Mouse (Mus musculus): ENCODE data around the gene Gm20219. TPM values are rescaled to one million over a fixed set of nuclear protein-coding genes. Genes with fewer than 3 reads are reported as not detected.

Gm20219 gene
- polyA plus RNA-seq, 1 experiment from 2014 or later: 1.1 TPM

DNA sequence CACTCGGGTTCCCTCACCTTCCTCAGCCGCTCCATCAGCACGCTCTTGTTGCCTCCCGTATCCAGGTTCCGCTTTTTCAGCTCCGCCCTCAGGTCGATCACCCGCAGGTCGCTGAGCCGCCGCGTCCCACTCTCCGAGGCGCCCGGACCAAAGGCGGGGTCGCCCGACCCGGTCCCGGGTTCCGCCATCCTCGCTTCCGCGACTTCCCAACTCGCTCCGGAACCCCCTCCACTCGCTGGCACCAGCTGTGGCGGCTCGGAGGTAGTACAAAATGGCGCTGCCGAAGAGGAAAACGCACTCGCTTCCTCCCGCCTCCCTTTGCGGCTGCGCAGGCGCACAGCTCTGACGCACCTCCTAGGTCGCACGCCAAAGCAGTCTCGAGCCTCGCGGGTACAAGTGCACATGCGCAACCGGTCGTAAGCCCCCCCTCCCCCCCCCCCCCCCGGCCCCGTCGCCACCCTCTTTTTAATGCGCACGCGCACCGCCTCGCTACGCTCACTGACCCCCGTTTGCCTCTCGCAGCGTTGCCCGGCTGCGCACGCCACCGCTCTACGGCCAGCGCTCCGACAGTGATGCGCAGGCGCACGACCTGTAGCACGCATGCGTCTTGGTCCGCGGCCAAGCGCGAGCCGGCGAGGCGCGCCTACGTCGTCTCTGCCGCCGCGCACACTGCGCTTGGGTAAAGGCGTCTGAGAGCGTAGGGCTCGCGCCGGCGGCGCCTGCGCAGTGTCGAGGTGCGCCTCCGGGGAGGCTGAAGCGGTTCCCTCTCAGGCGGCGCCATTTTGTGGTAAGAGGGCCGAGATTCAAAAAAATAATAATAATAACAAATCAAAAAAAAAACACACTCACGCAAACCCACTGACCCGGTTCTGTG lies 30.3 kb upstream of the Gm20219 start, which contains the start of the genes Safb2 and Safb:
Safb2 (minus strand) TSS at position 329 of the 874 bp plus-strand sequence.
Safb (plus strand) TSS at position 569 of the 874 bp plus-strand sequence.
- Histone ChIP-seq H3K4me2 (replicated peaks; ENCODE audit: low read depth, low read length) (peak within 1 kb of the TSS; percentile 69), H3K9ac (ENCODE audit: low read depth, low read length) (peak within 1 kb of the TSS; percentile 91), H3K27ac (ENCODE audit: low read depth, low read length) (peak within 1 kb of the TSS; percentile 94), H3K27me3 (ENCODE audit: control insufficient read depth, insufficient read depth, low read length) (no peaks in the 10 kb centered on the region), H3K36me3 (ENCODE audit: control insufficient read depth, insufficient read depth, low read length) (peaks cover 25% of the 10 kb centered on the region), H3K9me3 (ENCODE audit: control insufficient read depth, low read length) (no peaks in the 10 kb centered on the region), H3K4me3 (ENCODE audit: low read depth, low read length) (peak within 1 kb of the TSS; percentile 92), H3K4me1 (replicated peaks; ENCODE audit: control insufficient read depth, insufficient read depth, low read length) (peaks cover 16% of the 10 kb centered on the region)
- DNase-seq (ENCODE audit: low spot score): peak; percentile 99
- WGBS: under 1% methylated on average over 86 of the region's 101 CpGs
- ATAC-seq (ENCODE audit: low FRiP score): peak; percentile 96

DNA sequence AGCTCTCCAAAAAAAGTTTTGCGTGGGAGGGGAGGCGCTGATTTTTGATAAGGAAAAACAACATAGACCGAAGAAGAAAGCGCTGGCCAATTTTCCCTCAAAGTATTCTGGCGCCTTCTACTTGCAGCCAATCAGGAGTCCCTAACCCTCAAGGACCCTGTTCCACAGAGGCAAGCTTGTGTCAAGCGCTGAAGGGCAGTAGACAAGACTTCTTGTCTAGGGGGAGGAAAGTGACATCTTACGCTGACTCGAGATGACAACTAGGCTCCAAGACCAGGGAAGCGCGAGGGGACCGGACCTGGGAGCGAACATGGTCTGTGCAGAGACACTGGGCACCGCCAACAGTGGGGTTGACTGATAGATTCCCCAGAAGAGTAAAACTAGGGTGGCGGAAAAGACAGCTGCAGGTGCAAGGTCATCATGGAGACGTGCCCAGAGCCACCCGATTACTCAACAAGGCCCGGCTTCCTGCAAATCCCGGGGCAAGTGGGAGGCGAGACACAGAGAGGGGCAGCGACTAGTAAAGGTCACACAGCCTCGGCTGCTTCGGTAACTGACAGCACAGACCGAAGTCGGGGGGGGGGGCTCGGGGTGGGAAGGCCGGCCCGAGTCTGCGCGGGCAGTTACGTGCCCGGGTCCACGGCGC lies 29.5 kb upstream of the Gm20219 start:
- DNase-seq (ENCODE audit: low spot score): no peak
- peak overlapping the region; percentile 51 for H3K4me2 ChIP-seq (replicated peaks; ENCODE audit: low read depth, low read length)
- peak overlapping the region; percentile 92 for H3K4me3 ChIP-seq (ENCODE audit: low read depth, low read length)
- H3K27ac ChIP-seq (ENCODE audit: low read depth, low read length): peak overlapping the region; percentile 88
- H3K9ac ChIP-seq (ENCODE audit: low read depth, low read length): peak overlapping the region; percentile 82
- 4% methylated on average over 31 of the region's 33 CpGs for WGBS
- H3K4me1 ChIP-seq (replicated peaks; ENCODE audit: control insufficient read depth, insufficient read depth, low read length): peaks cover 16% of the 10 kb centered on the region
- H3K9me3 ChIP-seq (ENCODE audit: control insufficient read depth, low read length): no peaks in the 10 kb centered on the region
- no peak for ATAC-seq (ENCODE audit: low FRiP score)
- peaks cover 23% of the 10 kb centered on the region for H3K36me3 ChIP-seq (ENCODE audit: control insufficient read depth, insufficient read depth, low read length)
- H3K27me3 ChIP-seq (ENCODE audit: control insufficient read depth, insufficient read depth, low read length): no peaks in the 10 kb centered on the region

DNA sequence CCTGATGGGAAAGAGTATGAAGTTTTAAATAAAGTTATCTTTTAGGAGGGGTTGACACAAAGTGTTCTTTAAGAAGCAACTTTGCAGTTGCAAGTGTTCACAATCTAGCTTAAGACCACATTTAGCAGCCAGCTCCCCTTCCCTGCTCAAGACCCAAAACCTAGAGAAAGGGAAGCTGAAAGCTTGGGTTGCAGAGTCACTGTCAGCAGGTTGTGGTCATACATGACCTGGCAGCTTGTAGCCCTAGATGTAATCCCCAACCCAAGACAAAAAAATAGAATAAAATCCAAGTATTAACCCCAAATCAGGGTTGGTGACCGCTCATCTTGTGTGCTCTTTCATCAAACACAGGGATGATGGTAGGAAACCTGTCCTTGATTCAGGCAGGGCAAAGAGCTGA lies 28.9 kb upstream of the Gm20219 start:
- DNase-seq (ENCODE audit: low spot score) (no peak), ATAC-seq (ENCODE audit: low FRiP score) (no peak)
- Histone ChIP-seq H3K36me3 (ENCODE audit: control insufficient read depth, insufficient read depth, low read length) (peaks cover 25% of the 10 kb centered on the region), H3K4me3 (ENCODE audit: low read depth, low read length) (peak overlapping the region; percentile 92), H3K27me3 (ENCODE audit: control insufficient read depth, insufficient read depth, low read length) (no peaks in the 10 kb centered on the region), H3K9ac (ENCODE audit: low read depth, low read length) (peak overlapping the region; percentile 82; the same call in 1 of the 2 replicates), H3K4me2 (replicated peaks; ENCODE audit: low read depth, low read length) (peak overlapping the region; percentile 51), H3K9me3 (ENCODE audit: control insufficient read depth, low read length) (no peaks in the 10 kb centered on the region), H3K27ac (ENCODE audit: low read depth, low read length) (no peak overlapping the region), H3K4me1 (replicated peaks; ENCODE audit: control insufficient read depth, insufficient read depth, low read length) (peaks cover 16% of the 10 kb centered on the region)
- WGBS: 87% methylated on average over 1 of the region's 1 CpGs

DNA sequence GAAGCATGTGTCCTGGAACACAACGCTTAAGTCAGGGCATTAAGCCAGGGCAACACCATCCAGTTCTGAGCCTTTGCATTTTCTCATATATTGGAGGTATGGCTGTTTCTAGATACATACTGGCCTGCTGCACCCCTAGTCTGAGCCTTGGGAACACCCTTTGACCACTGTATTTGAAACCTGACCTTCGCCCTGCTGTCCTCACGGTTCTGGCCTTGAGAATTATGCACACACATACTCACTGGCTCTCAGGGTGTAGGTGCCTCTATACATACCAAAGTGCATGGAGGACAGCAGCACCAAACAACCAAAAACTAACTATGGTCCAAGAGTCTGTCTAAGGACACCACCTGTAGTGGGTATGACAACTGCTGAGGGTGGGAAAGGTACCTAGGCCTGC lies 18.8 kb upstream of the Gm20219 start:
- Histone ChIP-seq H3K27ac (ENCODE audit: low read depth, low read length) (no peak overlapping the region), H3K4me3 (ENCODE audit: low read depth, low read length) (no peak overlapping the region), H3K4me1 (replicated peaks; ENCODE audit: control insufficient read depth, insufficient read depth, low read length) (no peaks in the 10 kb centered on the region), H3K4me2 (replicated peaks; ENCODE audit: low read depth, low read length) (no peak overlapping the region), H3K27me3 (ENCODE audit: control insufficient read depth, insufficient read depth, low read length) (no peaks in the 10 kb centered on the region), H3K9me3 (ENCODE audit: control insufficient read depth, low read length) (no peaks in the 10 kb centered on the region), H3K36me3 (ENCODE audit: control insufficient read depth, insufficient read depth, low read length) (peaks cover 46% of the 10 kb centered on the region), H3K9ac (ENCODE audit: low read depth, low read length) (no peak overlapping the region)
- ATAC-seq (ENCODE audit: low FRiP score) (no peak), DNase-seq (ENCODE audit: low spot score) (no peak)
- WGBS: 96% methylated on average over 3 of the region's 3 CpGs

DNA sequence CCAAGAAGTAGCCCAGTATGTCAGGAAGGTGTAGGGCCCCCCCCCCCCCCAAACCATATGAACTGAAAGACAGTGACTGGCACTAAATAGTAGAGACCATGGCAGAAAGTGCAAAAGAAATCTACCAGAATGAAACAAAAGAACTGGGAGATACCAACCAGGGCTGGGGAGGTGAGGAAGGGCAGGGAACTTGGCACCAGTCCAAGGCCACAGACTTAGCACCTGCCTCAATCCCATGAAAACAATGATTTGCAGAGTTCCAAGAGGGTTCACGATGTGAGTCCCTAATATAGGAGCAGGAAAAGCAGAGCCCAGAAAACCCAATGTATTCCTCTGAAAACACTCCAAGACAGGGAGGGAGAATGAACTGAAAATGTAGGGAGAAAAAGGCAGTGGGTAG lies 18.0 kb upstream of the Gm20219 start:
- Histone ChIP-seq H3K4me3 (ENCODE audit: low read depth, low read length) (no peak overlapping the region), H3K4me2 (replicated peaks; ENCODE audit: low read depth, low read length) (no peak overlapping the region), H3K9ac (ENCODE audit: low read depth, low read length) (no peak overlapping the region), H3K4me1 (replicated peaks; ENCODE audit: control insufficient read depth, insufficient read depth, low read length) (no peaks in the 10 kb centered on the region), H3K27ac (ENCODE audit: low read depth, low read length) (no peak overlapping the region), H3K36me3 (ENCODE audit: control insufficient read depth, insufficient read depth, low read length) (peaks cover 49% of the 10 kb centered on the region), H3K27me3 (ENCODE audit: control insufficient read depth, insufficient read depth, low read length) (no peaks in the 10 kb centered on the region), H3K9me3 (ENCODE audit: control insufficient read depth, low read length) (no peaks in the 10 kb centered on the region)
- WGBS: 88% methylated on average over 1 of the region's 1 CpGs
- DNase-seq (ENCODE audit: low spot score) (no peak), ATAC-seq (ENCODE audit: low FRiP score) (no peak)

DNA sequence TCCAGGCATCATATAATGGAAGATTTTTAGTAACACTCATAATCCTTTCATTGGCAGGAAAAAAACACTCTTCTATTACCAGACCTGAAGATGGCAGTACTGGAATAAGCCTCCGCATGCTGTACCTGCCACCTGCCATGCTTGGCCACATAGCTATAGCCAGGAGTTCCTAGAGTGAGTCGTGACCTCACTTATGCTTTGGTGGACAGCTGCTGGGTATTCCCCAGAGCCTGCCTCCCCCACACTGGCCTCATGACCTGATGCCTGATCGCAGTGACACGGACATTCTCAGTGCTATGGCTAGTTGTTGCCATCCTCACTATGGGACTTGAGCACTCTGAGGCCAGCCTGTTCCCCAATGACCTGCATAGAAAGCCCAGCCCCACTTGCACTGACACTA lies 16.1 kb upstream of the Gm20219 start:
- WGBS: 92% methylated on average over 4 of the region's 4 CpGs
- Histone ChIP-seq H3K36me3 (ENCODE audit: control insufficient read depth, insufficient read depth, low read length) (peaks cover 56% of the 10 kb centered on the region), H3K27me3 (ENCODE audit: control insufficient read depth, insufficient read depth, low read length) (no peaks in the 10 kb centered on the region), H3K9me3 (ENCODE audit: control insufficient read depth, low read length) (no peaks in the 10 kb centered on the region), H3K9ac (ENCODE audit: low read depth, low read length) (no peak overlapping the region), H3K4me2 (replicated peaks; ENCODE audit: low read depth, low read length) (no peak overlapping the region), H3K27ac (ENCODE audit: low read depth, low read length) (no peak overlapping the region), H3K4me3 (ENCODE audit: low read depth, low read length) (no peak overlapping the region), H3K4me1 (replicated peaks; ENCODE audit: control insufficient read depth, insufficient read depth, low read length) (no peaks in the 10 kb centered on the region)
- DNase-seq (ENCODE audit: low spot score): no peak
- no peak for ATAC-seq (ENCODE audit: low FRiP score)

DNA sequence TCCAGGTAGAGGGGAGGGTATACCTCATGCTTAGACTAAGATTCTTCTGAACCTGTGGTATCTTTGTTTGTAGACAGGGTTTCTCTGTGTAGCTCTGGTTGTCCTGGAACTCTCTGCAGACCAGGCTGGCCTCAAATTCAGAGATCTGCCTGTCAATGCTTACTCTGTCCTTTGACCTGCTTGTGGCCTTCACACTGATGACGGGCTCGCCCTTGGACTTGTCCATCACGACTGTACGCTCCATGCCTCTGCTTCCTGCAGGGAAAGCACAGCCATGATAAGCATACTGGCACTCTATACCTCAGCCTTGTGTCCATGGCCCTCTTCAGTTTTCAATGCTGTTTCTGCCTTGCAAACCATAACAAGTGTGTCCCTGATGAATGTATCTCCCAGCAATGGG lies 13.2 kb upstream of the Gm20219 start:
- no peaks in the 10 kb centered on the region for H3K9me3 ChIP-seq (ENCODE audit: control insufficient read depth, low read length)

DNA sequence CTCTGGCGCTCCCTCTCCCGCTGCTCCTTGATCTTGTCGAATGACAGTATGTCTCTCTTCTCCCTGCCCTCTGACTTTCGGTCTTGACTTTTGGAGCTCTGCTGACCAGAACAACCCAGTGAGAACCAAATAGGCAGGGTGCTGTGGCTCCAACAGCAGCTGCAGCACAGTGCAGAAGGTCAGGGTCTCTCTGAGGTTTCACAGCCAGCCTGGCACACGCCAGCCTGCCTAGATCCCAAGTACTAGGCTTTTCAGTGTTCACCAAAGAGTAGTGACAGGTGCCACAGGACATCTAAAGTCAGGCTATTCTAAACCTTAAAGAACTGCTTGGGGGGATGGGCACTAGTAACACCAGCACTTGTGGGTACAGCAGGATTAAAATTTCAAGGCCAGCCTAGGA lies 12.7 kb upstream of the Gm20219 start:
- Histone ChIP-seq H3K27ac (ENCODE audit: low read depth, low read length) (no peak overlapping the region), H3K4me2 (replicated peaks; ENCODE audit: low read depth, low read length) (no peak overlapping the region), H3K36me3 (ENCODE audit: control insufficient read depth, insufficient read depth, low read length) (peaks cover 58% of the 10 kb centered on the region), H3K9ac (ENCODE audit: low read depth, low read length) (no peak overlapping the region), H3K27me3 (ENCODE audit: control insufficient read depth, insufficient read depth, low read length) (no peaks in the 10 kb centered on the region), H3K4me3 (ENCODE audit: low read depth, low read length) (no peak overlapping the region), H3K4me1 (replicated peaks; ENCODE audit: control insufficient read depth, insufficient read depth, low read length) (no peaks in the 10 kb centered on the region), H3K9me3 (ENCODE audit: control insufficient read depth, low read length) (no peaks in the 10 kb centered on the region)
- WGBS: 93% methylated on average over 5 of the region's 5 CpGs
- DNase-seq (ENCODE audit: low spot score): no peak
- ATAC-seq (ENCODE audit: low FRiP score): no peak

More for the DNA sequence above, 13.2 kb upstream of the Gm20219 start:
- DNase-seq (ENCODE audit: low spot score) (no peak), ATAC-seq (ENCODE audit: low FRiP score) (no peak)
- no peak overlapping the region for H3K4me3 ChIP-seq (ENCODE audit: low read depth, low read length)
- H3K36me3 ChIP-seq (ENCODE audit: control insufficient read depth, insufficient read depth, low read length): peaks cover 55% of the 10 kb centered on the region
- no peak overlapping the region for H3K27ac ChIP-seq (ENCODE audit: low read depth, low read length)
- WGBS: 98% methylated on average over 4 of the region's 4 CpGs
- no peak overlapping the region for H3K4me2 ChIP-seq (replicated peaks; ENCODE audit: low read depth, low read length)
- no peak overlapping the region for H3K9ac ChIP-seq (ENCODE audit: low read depth, low read length)
- no peaks in the 10 kb centered on the region for H3K4me1 ChIP-seq (replicated peaks; ENCODE audit: control insufficient read depth, insufficient read depth, low read length)
- H3K27me3 ChIP-seq (ENCODE audit: control insufficient read depth, insufficient read depth, low read length): no peaks in the 10 kb centered on the region
